Mouse (Mus musculus) hindbrain, postnatal 0 days (tissue): Measurements from ENCODE around the gene Ss18l1. TPM values are rescaled to one million over a fixed set of nuclear protein-coding genes. Genes with fewer than 3 reads are reported as not detected.

ENCODE experiments used
- ATAC-seq: fragments of 200-750 bp; cut with Nextera tagmentation; 2 replicates; pipeline ENCODE4 v1.8.0; 2017; ENCODE audit warnings: mild to moderate bottlenecking, moderate TSS enrichment, moderate library complexity
- DNase-seq: peaks from one replicate; pipeline ENCODE4 v3.0.0-alpha.2; 2015; ENCODE audit warnings: low spot score
- H3K27ac ChIP-seq: fragments of 300-500 bp; sonication (generic); 2 replicates; pipeline ENCODE4 v1.5.1; 2014; ENCODE audit warnings: mild to moderate bottlenecking
- H3K27me3 ChIP-seq: fragments of 300-500 bp; sonication (generic); 2 replicates; pipeline ENCODE4 v1.6.1; 2014; ENCODE audit warnings: low read length, mixed read lengths; ENCODE audit not compliant: insufficient read depth
- H3K36me3 ChIP-seq: fragments of 300-500 bp; sonication (generic); 2 replicates; pipeline ENCODE4 v1.6.1; 2014; ENCODE audit warnings: low read length, mixed read lengths; ENCODE audit not compliant: insufficient read depth
- H3K4me1 ChIP-seq: fragments of 300-500 bp; sonication (generic); 2 replicates; pipeline ENCODE4 v1.6.1; 2014; ENCODE audit warnings: antibody characterized with exemption, low read length, mixed read lengths; ENCODE audit not compliant: insufficient read depth
- H3K4me2 ChIP-seq: fragments of 300-500 bp; sonication (generic); 2 replicates; pipeline ENCODE4 v1.6.1; 2014; ENCODE audit warnings: low read depth, mild to moderate bottlenecking, low read length, moderate library complexity, mixed read lengths
- H3K4me3 ChIP-seq: fragments of 300-500 bp; sonication (generic); 2 replicates; pipeline ENCODE4 v1.5.1; 2014; ENCODE audit warnings: low read length
- H3K9ac ChIP-seq: fragments of 300-500 bp; sonication (generic); replicated peaks from 2 replicates; pipeline ENCODE4 v1.6.1; 2014; ENCODE audit warnings: mild to moderate bottlenecking, low read length, moderate library complexity, mixed read lengths
- H3K9me3 ChIP-seq: fragments of 300-500 bp; sonication (generic); 2 replicates; pipeline ENCODE4 v1.6.1; 2016; ENCODE audit warnings: low read length, mixed read lengths
- CTCF ChIP-seq: IDR thresholded peaks from 2 replicates; pipeline ENCODE4 v1.5.1; 2016; ENCODE audit warnings: antibody characterized with exemption, control low read depth, low read depth
- WGBS: fragments of 180-500 bp; shearing (Covaris S2); extraction: QIAGEN DNeasy Blood & Tissue Kit; methylation state at CpG from one replicate; pipeline ENCODE4 v1.1.7; 2014; 5-methylcytosine and 5-hydroxymethylcytosine counted together
- polyA plus RNA-seq: library from polyadenylated mRNA; unstranded; fragments of >200 nt; fragmentation: Nextera tagmentation; extraction: Ambion mirVana; gene quantifications from 2 replicates; pipeline ENCODE4 v1.2.1, GENCODE M21; 2015
- total RNA-seq: library from RNA; depleted of rRNA; stranded (reverse); fragments of >200 nt; gene quantifications from 2 replicates; pipeline ENCODE4 v1.2.3, GENCODE M21; 2014

The Ss18l1 gene
- total and polyA plus RNA-seq, 2 experiments from 2014 or later, result 37.2 to 80.7 TPM

DNA sequence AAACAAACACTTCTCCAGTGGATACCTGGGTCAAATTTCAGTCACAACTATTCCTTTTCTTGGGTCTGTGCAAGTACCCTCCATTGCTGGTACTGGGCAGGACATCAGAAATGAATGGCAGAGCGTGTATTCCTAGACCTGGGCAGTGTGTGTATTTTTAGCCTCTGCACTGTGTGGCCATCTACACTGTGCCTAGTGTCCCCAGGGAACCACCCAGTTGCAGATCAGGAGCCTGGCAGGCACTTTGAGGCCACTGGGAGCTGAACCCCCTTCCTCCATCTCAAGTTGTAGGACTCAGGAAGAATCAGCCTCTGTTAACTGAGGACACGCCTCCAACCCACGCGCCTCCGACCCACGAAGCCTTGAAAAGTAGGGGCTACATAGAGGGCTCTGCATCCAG, 19.6 kb upstream of the Ss18l1 start:
- H3K9ac ChIP-seq, result no peak overlapping the region
- TF ChIP-seq CTCF, result no peak
- no peak overlapping the region for H3K27ac ChIP-seq
- H3K9me3 ChIP-seq, result no peaks in the 10 kb centered on the region
- no peak for DNase-seq
- no peak for ATAC-seq
- H3K27me3 ChIP-seq, result no peaks in the 10 kb centered on the region
- no peak overlapping the region for H3K4me3 ChIP-seq
- H3K4me1 ChIP-seq, result peaks cover 17% of the 10 kb centered on the region
- peaks cover 2% of the 10 kb centered on the region; the same call in 1 of the 2 replicates for H3K36me3 ChIP-seq
- no peak overlapping the region for H3K4me2 ChIP-seq
- WGBS, result 54% methylated on average over 6 of the region's 6 CpGs

DNA sequence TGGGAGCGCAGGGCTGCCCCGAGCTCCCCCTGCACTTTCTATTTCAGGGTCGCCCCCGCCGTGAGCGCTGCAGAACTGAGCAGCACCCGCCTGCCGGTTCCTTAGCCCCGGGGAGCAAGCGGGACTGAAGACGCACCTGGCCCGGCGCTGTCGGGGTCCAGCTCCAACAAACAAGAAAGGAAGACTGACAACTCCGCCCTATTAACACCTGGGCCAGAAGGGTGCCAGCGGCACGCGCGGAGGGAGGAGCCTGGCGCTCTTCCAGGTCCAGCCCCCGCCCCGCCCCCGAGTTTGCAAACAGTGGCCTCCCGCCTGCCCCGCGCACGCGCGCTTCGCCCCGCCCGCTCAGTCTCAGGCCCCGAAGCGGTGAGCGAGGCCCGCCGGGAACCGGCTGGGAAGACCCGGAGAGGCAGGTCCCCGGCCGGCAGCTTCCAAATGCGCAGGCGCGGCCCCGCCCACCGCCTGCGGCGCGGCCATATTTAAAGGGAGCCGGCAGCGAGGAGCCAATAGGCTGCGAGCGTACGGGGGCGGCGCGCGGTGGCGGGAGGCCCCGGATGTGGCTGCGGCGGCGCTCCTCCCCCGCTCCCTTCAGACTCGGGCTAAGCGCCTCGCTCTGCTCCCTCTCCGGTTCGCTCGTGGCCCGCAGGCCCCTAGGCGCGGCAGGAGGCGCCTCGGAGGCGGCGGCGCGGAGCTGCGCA, 17.8 kb upstream of the Ss18l1 start, which contains the start of gene Lsm14b:
Gene Lsm14b, plus strand, starts transcription at position 587 of the 698 bp plus-strand sequence.
- WGBS, result under 1% methylated on average over 58 of the region's 80 CpGs
- ATAC-seq, result peak; percentile 95

DNA sequence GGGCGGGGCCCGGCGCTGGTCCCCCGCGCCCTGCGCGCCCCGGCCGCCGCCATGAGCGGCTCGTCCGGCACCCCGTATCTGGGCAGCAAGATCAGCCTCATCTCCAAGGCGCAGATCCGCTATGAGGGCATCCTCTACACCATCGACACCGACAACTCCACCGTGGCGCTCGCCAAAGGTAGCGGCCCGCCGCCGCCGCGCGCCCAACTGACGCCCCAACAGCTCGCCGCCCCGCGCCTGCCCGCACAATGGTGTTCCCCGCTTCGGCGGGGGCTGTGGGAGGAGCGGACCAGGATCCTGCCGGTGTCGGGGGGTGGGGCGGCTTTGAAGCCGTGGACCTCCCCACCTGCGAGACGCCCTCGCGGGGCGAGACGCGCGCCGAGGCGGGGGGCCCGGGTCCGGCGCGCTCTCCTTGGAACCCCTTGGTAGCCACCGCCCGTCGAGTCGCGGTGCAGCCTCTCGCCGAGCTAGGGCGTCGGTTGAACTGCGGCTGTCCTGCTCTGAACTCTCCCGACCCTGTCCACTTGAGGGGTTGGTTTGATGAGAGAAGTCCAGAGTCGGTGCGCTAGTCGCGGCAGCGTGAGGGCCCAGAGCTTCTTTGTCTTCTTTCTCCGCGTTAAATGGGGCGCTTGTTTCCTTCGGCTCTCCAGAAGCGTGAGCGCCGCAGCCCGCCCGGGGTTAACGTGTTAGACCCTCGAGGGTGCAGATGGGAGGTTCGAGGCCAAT, 17.0 kb upstream of the Ss18l1 start:
- Histone ChIP-seq H3K4me1 (peaks cover 17% of the 10 kb centered on the region), H3K4me3 (peak overlapping the region; percentile 97), H3K36me3 (peaks cover 20% of the 10 kb centered on the region), H3K27me3 (no peaks in the 10 kb centered on the region), H3K27ac (peak overlapping the region; percentile 95), H3K4me2 (peak overlapping the region; percentile 92), H3K9ac (peak overlapping the region; percentile 87), H3K9me3 (no peaks in the 10 kb centered on the region)
- DNase-seq, result peak; percentile 59
- WGBS, result 3% methylated on average over 77 of the region's 84 CpGs
- no peak for TF ChIP-seq CTCF
- ATAC-seq, result no peak; the same call in none of the 2 replicates

More for the DNA sequence above, 17.8 kb upstream of the Ss18l1 start, which contains the start of gene Lsm14b:
- H3K4me2 ChIP-seq, result peak within 1 kb of the TSS; percentile 92
- H3K27ac ChIP-seq, result peak within 1 kb of the TSS; percentile 95
- no peaks in the 10 kb centered on the region for H3K27me3 ChIP-seq
- peaks cover 16% of the 10 kb centered on the region for H3K36me3 ChIP-seq
- TF ChIP-seq CTCF, result no peak
- no peaks in the 10 kb centered on the region for H3K9me3 ChIP-seq
- H3K4me3 ChIP-seq, result peak within 1 kb of the TSS; percentile 97
- DNase-seq, result peak; percentile 98
- peaks cover 17% of the 10 kb centered on the region for H3K4me1 ChIP-seq
- H3K9ac ChIP-seq, result peak within 1 kb of the TSS; percentile 87

DNA sequence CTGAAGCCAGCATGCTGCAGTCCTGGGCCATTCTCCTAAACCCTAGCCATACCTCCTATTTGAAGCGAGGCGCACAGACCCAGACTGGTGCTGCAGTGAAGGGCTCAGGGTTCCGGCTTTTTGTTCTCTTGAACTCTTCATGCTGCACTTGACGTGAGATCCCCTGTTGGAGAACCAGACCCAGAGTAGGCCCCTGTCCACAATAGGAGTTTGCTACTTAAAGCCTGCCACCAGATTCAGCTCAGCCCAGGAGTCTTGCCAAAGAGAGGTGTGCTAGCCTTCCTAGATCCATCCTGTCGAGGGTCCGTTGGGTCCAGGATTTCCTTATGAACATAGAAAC, 16.5 kb upstream of the Ss18l1 start:
- WGBS, result 3% methylated on average over 6 of the region's 6 CpGs

DNA sequence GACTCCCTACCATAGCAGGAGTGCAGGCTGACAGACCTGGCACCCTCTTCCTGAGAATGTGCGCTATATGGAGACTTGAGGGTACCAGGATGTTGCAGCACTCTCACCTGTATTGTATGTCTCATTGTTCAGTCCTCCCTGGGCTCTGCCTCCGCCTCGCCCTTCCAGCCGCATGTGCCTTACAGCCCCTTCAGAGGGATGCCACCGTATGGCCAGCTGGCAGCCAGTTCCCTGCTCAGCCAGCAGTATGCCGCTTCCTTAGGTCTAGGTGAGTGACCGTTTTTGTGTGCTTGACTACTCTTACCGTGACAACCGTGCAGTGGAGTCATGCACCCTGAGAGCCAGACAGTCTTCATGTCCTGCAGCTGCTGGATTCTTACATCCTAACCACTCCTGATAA, 14.5 kb upstream of the Ss18l1 start:
- no peak overlapping the region for H3K27ac ChIP-seq
- H3K9ac ChIP-seq, result peak overlapping the region; percentile 87; the same call in 1 of the 2 replicates
- DNase-seq (no peak), ATAC-seq (no peak)
- H3K4me2 ChIP-seq, result peak overlapping the region; percentile 92
- H3K9me3 ChIP-seq, result no peaks in the 10 kb centered on the region
- no peaks in the 10 kb centered on the region for H3K27me3 ChIP-seq
- no peak for TF ChIP-seq CTCF
- H3K36me3 ChIP-seq, result peaks cover 43% of the 10 kb centered on the region
- peak overlapping the region; percentile 97; the same call in 1 of the 2 replicates for H3K4me3 ChIP-seq
- H3K4me1 ChIP-seq, result peaks cover 17% of the 10 kb centered on the region
- WGBS, result 52% methylated on average over 9 of the region's 9 CpGs

More for the DNA sequence above, 16.5 kb upstream of the Ss18l1 start:
- peaks cover 17% of the 10 kb centered on the region for H3K4me1 ChIP-seq
- peak overlapping the region; percentile 95 for H3K27ac ChIP-seq
- DNase-seq (no peak), ATAC-seq (no peak)
- H3K9me3 ChIP-seq, result no peaks in the 10 kb centered on the region
- no peak for TF ChIP-seq CTCF
- peak overlapping the region; percentile 97 for H3K4me3 ChIP-seq
- peaks cover 26% of the 10 kb centered on the region for H3K36me3 ChIP-seq
- H3K4me2 ChIP-seq, result peak overlapping the region; percentile 92
- H3K9ac ChIP-seq, result peak overlapping the region; percentile 87
- H3K27me3 ChIP-seq, result no peaks in the 10 kb centered on the region

DNA sequence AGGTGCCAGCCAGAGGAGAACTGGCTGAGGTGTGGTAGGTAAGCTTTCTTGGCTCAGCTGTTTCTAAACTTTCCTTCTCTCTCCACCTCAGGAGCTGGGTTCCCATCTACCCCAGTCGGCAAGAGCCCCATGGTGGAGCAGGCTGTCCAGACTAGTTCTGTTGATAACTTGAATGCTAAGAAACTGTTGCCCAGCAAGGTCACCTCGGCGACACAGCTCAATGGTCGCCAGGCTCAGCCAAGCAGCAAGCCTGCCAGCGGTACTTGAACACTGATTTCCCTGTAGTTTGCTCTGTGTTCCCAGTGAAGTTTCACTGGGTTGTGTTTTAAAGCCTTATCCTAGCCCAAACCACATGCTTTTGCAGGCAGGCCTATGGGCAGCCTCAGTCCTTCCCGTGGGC, 11.0 kb upstream of the Ss18l1 start:
- H3K4me3 ChIP-seq, result no peak overlapping the region
- no peaks in the 10 kb centered on the region for H3K27me3 ChIP-seq
- no peak overlapping the region for H3K9ac ChIP-seq
- H3K9me3 ChIP-seq, result no peaks in the 10 kb centered on the region
- DNase-seq (no peak), ATAC-seq (no peak)
- no peak overlapping the region for H3K27ac ChIP-seq
- H3K4me2 ChIP-seq, result no peak overlapping the region
- no peak for TF ChIP-seq CTCF
- WGBS, result 83% methylated on average over 6 of the region's 6 CpGs
- H3K4me1 ChIP-seq, result peaks cover 15% of the 10 kb centered on the region
- H3K36me3 ChIP-seq, result peaks cover 72% of the 10 kb centered on the region
